8 mouse cellular contexts compared by ENCODE assay signal in the genomic region with DNA sequence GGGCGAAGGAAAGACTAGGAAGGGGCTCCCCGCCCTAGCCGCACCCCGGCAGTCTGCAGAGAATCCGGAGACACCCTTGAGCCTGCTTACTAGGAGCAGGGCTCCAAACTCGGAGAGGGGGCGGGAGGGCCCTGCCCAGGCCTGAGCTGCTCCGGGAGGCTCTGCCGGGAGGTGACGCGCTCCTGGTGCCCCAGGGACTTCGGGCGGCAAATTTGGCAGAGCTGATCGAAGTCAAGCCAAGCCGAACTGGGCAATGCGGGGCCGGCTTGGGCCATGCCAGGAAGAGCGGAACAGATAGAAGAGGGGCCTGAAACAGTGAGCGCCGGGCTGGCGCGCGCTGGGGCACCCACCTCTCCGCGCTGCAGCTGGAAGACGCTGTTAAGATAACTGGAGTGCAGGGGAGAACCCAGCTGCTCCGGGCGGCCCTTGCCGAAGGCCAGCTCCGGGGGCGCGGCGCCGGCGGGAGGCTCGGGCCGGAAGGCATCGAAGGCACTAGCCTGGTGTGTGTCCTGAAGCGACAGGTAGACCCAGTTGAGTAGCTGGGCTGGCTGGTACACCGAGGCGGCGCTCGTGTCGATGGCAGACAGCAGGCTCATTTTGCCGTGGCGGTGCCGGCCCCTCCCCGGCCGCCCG. TPM values are rescaled to one million over a fixed set of nuclear protein-coding genes. Genes with fewer than 3 reads are reported as not detected.
A peak's percentile ranks its signal among the peaks of the same experiment; 100 is the strongest.
DNase-seq lines count a peak whose midpoint lies in the region; ATAC-seq and TF ChIP-seq lines count a peak whose summit lies in the region.

No protein-coding gene starts in this region.

- peaks cover 30% of the 10 kb centered on the region for H3K4me1 ChIP-seq in intestine, embryonic 14.5 days (replicated peaks; ENCODE audit: control insufficient read depth, insufficient read depth, low read length)
- peaks cover 29% of the 10 kb centered on the region for H3K4me1 ChIP-seq in lung, embryonic 14.5 days (ENCODE audit: insufficient read depth)
- H3K4me1 ChIP-seq in olfactory bulb, adult 2 months (ENCODE audit: control insufficient read depth, insufficient read depth, low read length), result peaks cover 33% of the 10 kb centered on the region

- H3K4me2 ChIP-seq in intestine, embryonic 14.5 days (ENCODE audit: low read length), result peak overlapping the region; percentile 73
- H3K4me2 ChIP-seq in lung, embryonic 14.5 days, result peak overlapping the region; percentile 91

- WGBS in intestine, embryonic 14.5 days, result under 1% methylated on average over 50 of the region's 50 CpGs
- under 1% methylated on average over 49 of the region's 50 CpGs for WGBS in lung, embryonic 14.5 days
- WGBS in olfactory bulb, adult 2 months, result 3% methylated on average over 50 of the region's 50 CpGs

- peak; percentile 31; the same call in 1 of the 2 replicates for TF ChIP-seq POLR2A in olfactory bulb, adult 2 months (IDR thresholded peaks at IDR 0.05; ENCODE audit: insufficient read depth, low read depth, low read length)

- H3K9ac ChIP-seq in intestine, embryonic 14.5 days (ENCODE audit: low read length), result peak overlapping the region; percentile 70
- peak overlapping the region; percentile 76 for H3K9ac ChIP-seq in lung, embryonic 14.5 days

- peak overlapping the region; percentile 83 for H3K4me3 ChIP-seq in intestine, embryonic 14.5 days (ENCODE audit: low read depth, low read length)
- peak overlapping the region; percentile 76 for H3K4me3 ChIP-seq in lung, embryonic 14.5 days (ENCODE audit: low read depth, low read length)
- H3K4me3 ChIP-seq in olfactory bulb, adult 2 months (ENCODE audit: insufficient read depth, low read depth, low read length), result peak overlapping the region; percentile 62

- no peaks in the 10 kb centered on the region for H3K9me3 ChIP-seq in intestine, embryonic 14.5 days (ENCODE audit: control insufficient read depth, low read length)
- H3K9me3 ChIP-seq in lung, embryonic 14.5 days (ENCODE audit: low read depth, low read length), result no peaks in the 10 kb centered on the region

- H3K36me3 ChIP-seq in intestine, embryonic 14.5 days (ENCODE audit: control insufficient read depth, insufficient read depth, low read length), result 0 out of 2 replicates have a peak, but pooled peaks cover 7% of the 10 kb centered on the region
- H3K36me3 ChIP-seq in lung, embryonic 14.5 days (ENCODE audit: insufficient read depth), result no peaks in the 10 kb centered on the region; the same call in 1 of the 2 replicates

- H3K27ac ChIP-seq in intestine, embryonic 14.5 days (ENCODE audit: low read depth), result peak overlapping the region; percentile 85
- H3K27ac ChIP-seq in lung, embryonic 14.5 days (ENCODE audit: low read depth), result peak overlapping the region; percentile 91
- peak overlapping the region; percentile 36 for H3K27ac ChIP-seq in olfactory bulb, adult 2 months (ENCODE audit: insufficient read depth, low read depth, low read length)

- TF ChIP-seq CTCF in lung, embryonic 14.5 days (IDR thresholded peaks at IDR 0.05; ENCODE audit: low read depth), result no peak
- no peak for TF ChIP-seq CTCF in olfactory bulb, adult 2 months (IDR thresholded peaks at IDR 0.05; ENCODE audit: insufficient read depth, low read depth, low read length)

- DNase-seq in right cerebral cortex, postnatal 4 days, result peak; percentile 29
- no peak for DNase-seq in right cerebral cortex, postnatal 25 days
- peak; percentile 33 for DNase-seq in brain, adult 2 months (ENCODE audit: low read depth, low spot score)
- peak; percentile 77 for DNase-seq in gastrocnemius, postnatal 25 days
- DNase-seq in intestine, embryonic 14.5 days (ENCODE audit: low spot score), result peak; percentile 81
- peak; percentile 55 for DNase-seq in lung, embryonic 14.5 days
- no peak for DNase-seq in adipocyte (ENCODE audit: low spot score)

- H3K27me3 ChIP-seq in intestine, embryonic 14.5 days (replicated peaks; ENCODE audit: control insufficient read depth, insufficient read depth, low read length), result no peaks in the 10 kb centered on the region
- H3K27me3 ChIP-seq in lung, embryonic 14.5 days (ENCODE audit: insufficient read depth, low read length), result no peaks in the 10 kb centered on the region

- ATAC-seq in intestine, embryonic 14.5 days (replicated peaks; ENCODE audit: low FRiP score, low TSS enrichment, low read depth), result peak; percentile 38
- ATAC-seq in lung, embryonic 14.5 days (ENCODE audit: insufficient read depth), result peak; percentile 36

RNA-seq across cellular contexts. Expression of gene Zcchc24, which starts 0.5 kb away (rescaled TPM):
- total RNA-seq in gastrocnemius, postnatal 25 days (2021), result 10 to 100 TPM; 41.5 to 45.0 TPM
- polyA plus RNA-seq in intestine, embryonic 14.5 days (2014; fragmentation: Nextera tagmentation; extraction: Ambion mirVana), result 32.8 and 33.6 TPM in 2 replicates
- 29.6 and 29.8 TPM in 2 replicates for polyA plus RNA-seq in lung, embryonic 14.5 days (2014; fragmentation: Nextera tagmentation; extraction: Ambion mirVana)
- polyA plus RNA-seq in olfactory bulb, adult 2 months (2012; ENCODE audit: insufficient read depth, insufficient read length, low replicate concordance, missing spikeins), result not detected in 2 replicates

Comparison
In these comparisons a context has a peak if more than half of its experiments do, and no peak if none do; other contexts are left out.
1. DNase-seq: peak in right cerebral cortex, postnatal 4 days (single experiment), brain, adult 2 months (single experiment), gastrocnemius, postnatal 25 days (single experiment), intestine, embryonic 14.5 days (single experiment) and lung, embryonic 14.5 days (single experiment); none in right cerebral cortex, postnatal 25 days (single experiment) and adipocyte (single experiment).
2. H3K27ac ChIP-seq: peak in every context shown above with its lines; median percentile 91 in lung, embryonic 14.5 days; 85 in intestine, embryonic 14.5 days; 36 in olfactory bulb, adult 2 months.
3. Peak in every context shown above with its lines, with median percentiles within 50 percentile points of each other: H3K4me3 ChIP-seq.